Mouse (Mus musculus): ENCODE data around the gene Scd2.

DNA sequence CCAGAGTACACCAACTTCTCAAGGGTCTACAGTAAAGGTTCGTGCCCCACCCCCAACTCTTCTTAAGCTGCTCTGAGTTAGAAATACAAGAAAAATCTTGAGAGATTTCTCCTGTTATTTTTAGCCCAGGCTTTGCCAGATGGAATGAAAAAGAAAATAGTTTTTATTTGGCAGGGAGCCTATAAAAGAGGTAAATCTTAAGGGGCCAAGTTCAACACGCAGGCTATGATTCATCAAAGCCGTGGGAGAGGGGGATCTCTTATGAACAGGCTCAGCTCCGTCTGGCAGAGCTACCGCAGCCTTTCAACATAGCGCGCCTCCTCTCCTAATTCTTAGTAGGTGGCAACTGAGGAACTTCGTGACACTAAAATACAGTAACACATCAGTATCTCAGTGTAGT, 10.0 kb downstream of the Scd2 start:
- no peak for TF ChIP-seq CTCF (IDR thresholded peaks at IDR 0.05; ENCODE audit: low read depth, low read length)
- TF ChIP-seq TAL1 (conservative IDR thresholded peaks at IDR 0.05; ENCODE audit: low read depth, low read length), result no peak
- TF ChIP-seq POLR2AphosphoS5 (IDR thresholded peaks at IDR 0.05; ENCODE audit: insufficient replicate concordance, low read depth, low read length), result no peak
- TF ChIP-seq GATA1 (IDR thresholded peaks at IDR 0.05; ENCODE audit: borderline replicate concordance, low read length), result no peak
- no peak for TF ChIP-seq GATA2 (IDR thresholded peaks at IDR 0.05; ENCODE audit: borderline replicate concordance, low read depth, low read length)
